Mouse (Mus musculus) forebrain, embryonic 14.5 days (tissue): Measurements from ENCODE around the gene Oasl2. TPM values are rescaled to one million over a fixed set of nuclear protein-coding genes. Genes with fewer than 3 reads are reported as not detected.
"Not testable (repeated sequence)": the region's sequence is repeated elsewhere in the genome, so short reads cannot be mapped to it uniquely, and the experiment has no call there.

Experiments
- ATAC-seq: fragments of 200-750 bp; cut with Nextera tagmentation; 2 replicates; pipeline ENCODE4 v1.8.0; 2017; ENCODE audit warnings: mild to moderate bottlenecking, moderate library complexity
- DNase-seq: peaks from one replicate; pipeline ENCODE4 v3.0.0-alpha.2; 2015; ENCODE audit warnings: low spot score
- H3K27ac ChIP-seq: fragments of 300-500 bp; sonication (generic); 2 replicates; pipeline ENCODE4 v1.5.1; 2014; ENCODE audit warnings: low read depth, mild to moderate bottlenecking, control low read depth, low read length, moderate library complexity
- H3K27me3 ChIP-seq: fragments of 300-500 bp; sonication (generic); replicated peaks from 2 replicates; pipeline ENCODE4 v1.6.1; 2014; ENCODE audit warnings: low read length, control low read depth, mixed read lengths; ENCODE audit not compliant: control insufficient read depth, insufficient read depth
- H3K36me3 ChIP-seq: fragments of 300-500 bp; sonication (generic); 2 replicates; pipeline ENCODE4 v1.6.1; 2014; ENCODE audit warnings: low read length, control low read depth; ENCODE audit not compliant: control insufficient read depth, insufficient read depth
- H3K4me1 ChIP-seq: fragments of 300-500 bp; sonication (generic); 2 replicates; pipeline ENCODE4 v1.6.1; 2014; ENCODE audit warnings: antibody characterized with exemption, low read length, control low read depth; ENCODE audit not compliant: control insufficient read depth, insufficient read depth
- H3K4me2 ChIP-seq: fragments of 300-500 bp; sonication (generic); 2 replicates; pipeline ENCODE4 v1.6.1; 2014; ENCODE audit warnings: mild to moderate bottlenecking, control low read depth, low read length
- H3K4me3 ChIP-seq: fragments of 300-500 bp; sonication (generic); 2 replicates; pipeline ENCODE4 v1.5.1; 2014; ENCODE audit warnings: low read depth, low read length, control low read depth
- H3K9ac ChIP-seq: fragments of 300-500 bp; sonication (generic); 2 replicates; pipeline ENCODE4 v1.6.1; 2014; ENCODE audit warnings: mild to moderate bottlenecking, low read length, control low read depth, moderate library complexity
- H3K9me3 ChIP-seq: fragments of 300-500 bp; sonication (generic); replicated peaks from 2 replicates; pipeline ENCODE4 v1.6.1; 2016; ENCODE audit warnings: low read length, control low read depth, mixed read lengths; ENCODE audit not compliant: control insufficient read depth
- WGBS: fragments of 180-500 bp; shearing (Covaris S2); extraction: QIAGEN DNeasy Blood & Tissue Kit; methylation state at CpG from one replicate; pipeline ENCODE4 v1.1.7; 2014; 5-methylcytosine and 5-hydroxymethylcytosine counted together
- polyA plus RNA-seq: library from polyadenylated mRNA; unstranded; fragments of >200 nt; fragmentation: Nextera tagmentation; extraction: Ambion mirVana; gene quantifications from 2 replicates; pipeline ENCODE4 v1.2.1, GENCODE M21; 2014

Oasl2 gene
- 2.3 and 2.6 TPM in 2 replicates for polyA plus RNA-seq

DNA sequence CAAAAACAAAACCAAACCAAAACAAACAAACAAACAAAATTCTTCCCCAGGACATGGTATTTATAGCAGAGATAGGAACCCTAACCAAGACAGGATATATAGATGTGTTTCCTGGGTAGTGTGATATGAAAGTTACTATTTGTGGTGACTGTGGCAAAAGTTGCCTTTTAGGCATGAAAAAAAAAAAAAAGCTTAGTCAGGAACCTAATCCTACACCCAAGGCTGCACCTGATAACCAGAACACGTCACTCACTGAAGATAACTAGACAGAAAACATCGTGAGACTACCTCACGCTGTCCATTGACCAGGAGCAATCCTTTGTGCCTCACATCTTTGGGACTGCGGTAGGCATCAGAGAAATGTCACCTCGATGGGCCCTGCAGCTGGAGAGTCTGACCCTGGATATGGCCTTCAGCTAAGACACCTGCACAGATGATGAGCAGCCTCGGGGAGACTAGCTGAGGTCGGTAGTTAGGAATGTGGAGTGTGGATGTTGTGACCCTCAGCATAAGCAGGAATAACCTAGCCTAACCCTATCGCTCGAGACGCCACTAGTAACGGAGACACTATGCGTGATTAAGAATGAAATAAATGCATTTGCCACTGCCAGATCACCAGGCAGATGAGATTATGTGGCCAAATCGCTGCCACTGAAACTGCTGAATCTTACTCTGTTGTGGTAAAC lies at the start of gene Oasl2:
Gene Oasl2 (plus strand): TSS at position 249 of the 686 bp plus-strand sequence.
- ATAC-seq: no peak
- no peaks in the 10 kb centered on the region for H3K9me3 ChIP-seq
- no peaks in the 10 kb centered on the region for H3K36me3 ChIP-seq
- no peak within 1 kb of the TSS for H3K9ac ChIP-seq
- no peaks in the 10 kb centered on the region for H3K27me3 ChIP-seq
- WGBS: 68% methylated on average over 13 of the region's 13 CpGs
- no peak for DNase-seq
- no peak within 1 kb of the TSS for H3K4me2 ChIP-seq
- H3K4me1 ChIP-seq: no peaks in the 10 kb centered on the region
- no peak within 1 kb of the TSS for H3K27ac ChIP-seq
- no peak within 1 kb of the TSS for H3K4me3 ChIP-seq

DNA sequence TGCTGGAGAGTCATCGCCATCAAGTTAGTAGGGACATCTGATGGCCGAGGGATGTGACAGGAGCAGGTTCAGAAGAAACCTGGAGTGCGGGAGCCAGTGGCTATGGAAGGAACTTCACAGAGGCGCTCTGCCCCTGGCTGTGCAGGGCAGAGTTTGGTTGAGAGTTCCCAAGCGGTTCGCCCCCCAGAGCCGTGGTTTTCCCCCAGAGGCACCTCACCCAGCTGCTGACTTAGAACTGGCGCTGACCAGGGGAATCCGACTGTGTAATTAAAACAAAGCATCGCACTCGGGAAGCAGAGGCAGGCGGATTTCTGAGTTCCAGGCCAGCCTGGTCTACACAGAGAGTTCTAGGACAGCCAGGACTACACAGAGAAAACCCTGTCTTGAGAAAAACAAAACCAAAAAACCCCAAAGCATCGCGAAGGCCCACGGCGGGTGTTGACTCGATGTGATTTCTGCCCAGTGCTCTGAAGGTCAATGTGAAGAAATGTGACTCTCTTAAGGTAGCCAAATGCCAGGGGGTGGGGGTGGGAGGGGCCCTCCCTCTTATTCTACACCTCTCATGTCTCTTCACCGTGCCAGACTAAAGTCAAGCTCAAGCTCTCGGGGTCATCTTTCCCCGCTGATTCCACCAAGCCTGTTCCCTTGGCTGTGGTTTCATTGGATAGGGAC lies 45.0 kb upstream of the Oasl2 start:
- Histone ChIP-seq H3K4me2 (no peak overlapping the region), H3K27ac (no peak overlapping the region), H3K4me1 (no peaks in the 10 kb centered on the region), H3K36me3 (no peaks in the 10 kb centered on the region), H3K9me3 (no peaks in the 10 kb centered on the region), H3K27me3 (no peaks in the 10 kb centered on the region), H3K4me3 (no peak overlapping the region), H3K9ac (no peak overlapping the region)
- 88% methylated on average over 20 of the region's 20 CpGs for WGBS
- no peak for ATAC-seq
- DNase-seq: no peak

DNA sequence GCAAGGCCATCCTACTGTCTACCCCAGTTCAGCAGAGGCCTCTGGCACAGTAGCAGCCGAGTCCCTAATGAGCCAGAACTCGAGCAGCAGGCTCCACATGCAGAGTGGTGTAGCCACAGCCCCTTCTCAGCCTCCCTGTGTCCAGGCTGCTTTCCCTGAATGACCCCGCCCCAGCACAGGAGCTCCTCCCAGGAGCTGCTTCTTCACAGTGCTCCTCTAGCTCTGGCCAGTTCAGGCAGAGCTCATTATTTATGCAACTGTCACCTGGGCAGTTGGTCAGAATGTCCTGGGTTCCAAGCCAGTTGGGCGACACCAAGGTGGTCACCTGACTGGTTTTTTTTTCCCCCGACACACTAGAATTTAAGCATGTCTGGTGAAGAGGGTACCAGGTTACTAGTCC lies 43.4 kb upstream of the Oasl2 start, which contains the start of gene 4930519G04Rik:
Gene 4930519G04Rik (plus strand): TSS at position 301 of the 400 bp plus-strand sequence.
- H3K36me3 ChIP-seq, H3K4me3 ChIP-seq, ATAC-seq, H3K4me1 ChIP-seq, H3K27me3 ChIP-seq, H3K27ac ChIP-seq, H3K4me2 ChIP-seq, H3K9ac ChIP-seq, H3K9me3 ChIP-seq, DNase-seq: not testable (repeated sequence)
- WGBS: 82% methylated on average over 3 of the region's 5 CpGs

DNA sequence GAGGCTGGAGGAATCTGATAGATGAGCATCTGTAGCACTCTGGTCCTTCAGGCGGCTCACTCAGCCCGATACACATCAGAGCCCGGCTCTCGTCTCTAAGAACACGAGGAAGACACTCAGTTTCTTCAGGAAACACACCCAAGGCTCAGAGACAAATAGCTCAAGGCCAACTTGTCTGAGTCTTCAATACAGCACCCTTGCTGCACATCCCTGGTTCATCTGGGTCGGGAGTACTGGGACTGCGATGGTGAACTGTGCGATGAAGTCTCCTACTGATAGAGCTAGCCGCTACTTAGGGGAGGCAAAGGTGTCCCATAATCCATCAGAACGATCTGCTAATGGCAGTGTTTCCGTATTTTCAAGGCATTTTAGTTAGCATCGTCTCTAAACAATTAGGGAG lies 38.2 kb upstream of the Oasl2 start, which contains the start of gene Gm9936:
Gene Gm9936 (minus strand): TSS at position 101 of the 400 bp plus-strand sequence.
- no peak within 1 kb of the TSS for H3K27ac ChIP-seq
- no peaks in the 10 kb centered on the region for H3K36me3 ChIP-seq

DNA sequence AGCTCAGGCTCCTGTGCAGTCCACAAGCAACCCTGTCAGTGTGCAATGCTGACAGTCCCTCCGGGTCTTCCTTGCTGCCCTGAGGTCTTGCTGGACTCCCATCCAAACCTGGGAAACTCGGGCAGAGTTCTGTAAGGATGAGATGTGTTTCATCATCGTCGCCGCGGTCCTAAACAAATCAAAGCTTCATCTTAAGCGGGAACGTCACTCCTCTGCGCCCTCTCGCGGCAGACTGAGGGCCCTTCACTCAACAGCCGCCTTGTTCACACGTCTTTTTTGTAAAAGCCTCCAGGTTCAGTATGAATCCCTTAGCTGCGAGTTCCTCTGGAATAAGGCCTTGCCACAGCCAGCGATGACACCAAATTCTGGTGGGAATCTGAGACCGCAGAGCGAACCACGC lies 37.5 kb upstream of the Oasl2 start:
- peak overlapping the region; percentile 46 for H3K4me2 ChIP-seq
- H3K36me3 ChIP-seq: no peaks in the 10 kb centered on the region
- H3K4me3 ChIP-seq: peak overlapping the region; percentile 12; the same call in 1 of the 2 replicates
- WGBS: 6% methylated on average over 18 of the region's 18 CpGs
- H3K9ac ChIP-seq: peak overlapping the region; percentile 40
- H3K27me3 ChIP-seq: no peaks in the 10 kb centered on the region
- H3K27ac ChIP-seq: no peak overlapping the region
- H3K9me3 ChIP-seq: no peaks in the 10 kb centered on the region
- ATAC-seq: peak; percentile 44; the same call in 1 of the 2 replicates
- H3K4me1 ChIP-seq: no peaks in the 10 kb centered on the region
- DNase-seq: peak; percentile 93

More for the DNA sequence above, 38.2 kb upstream of the Oasl2 start, which contains the start of gene Gm9936:
- ATAC-seq: no peak
- WGBS: 88% methylated on average over 12 of the region's 12 CpGs
- Histone ChIP-seq H3K4me1 (no peaks in the 10 kb centered on the region), H3K4me3 (peak within 1 kb of the TSS; percentile 12; the same call in 1 of the 2 replicates), H3K9me3 (no peaks in the 10 kb centered on the region), H3K9ac (peak within 1 kb of the TSS; percentile 40), H3K27me3 (no peaks in the 10 kb centered on the region), H3K4me2 (peak within 1 kb of the TSS; percentile 46)
- DNase-seq: no peak

- 79% methylated on average over 6 of the region's 6 CpGs for WGBS
- Histone ChIP-seq H3K4me2 (no peak overlapping the region), H3K9me3 (no peaks in the 10 kb centered on the region), H3K27ac (no peak overlapping the region), H3K4me1 (no peaks in the 10 kb centered on the region), H3K36me3 (no peaks in the 10 kb centered on the region), H3K9ac (no peak overlapping the region), H3K27me3 (no peaks in the 10 kb centered on the region), H3K4me3 (no peak overlapping the region)
- ATAC-seq (no peak), DNase-seq (no peak)
Measured at GRCm38 (mm10) chr5:114861730-114862129, 35.0 kb upstream of the Oasl2 start.

DNA sequence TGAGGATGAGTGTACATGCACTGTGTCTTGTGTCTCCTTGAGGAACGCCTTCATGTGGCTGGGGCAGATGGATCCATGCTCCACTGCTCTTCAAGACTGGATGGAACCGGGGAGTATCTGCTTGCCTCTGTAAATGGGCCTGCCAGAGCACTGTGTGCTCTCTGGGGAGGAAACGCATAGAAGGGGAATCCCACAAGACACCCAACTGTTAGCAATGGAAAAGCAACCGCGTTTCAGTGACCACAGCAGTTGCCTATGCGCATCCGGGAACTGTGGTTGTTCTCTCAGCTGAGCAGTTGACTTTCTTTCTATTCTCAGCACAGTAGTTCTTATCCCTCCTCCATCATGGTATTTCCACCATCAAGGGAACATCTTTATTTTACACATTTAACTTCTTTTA lies 31.9 kb upstream of the Oasl2 start:
- H3K27me3 ChIP-seq: no peaks in the 10 kb centered on the region
- WGBS: 85% methylated on average over 7 of the region's 7 CpGs
- no peaks in the 10 kb centered on the region; the same call in 1 of the 2 replicates for H3K9me3 ChIP-seq
- H3K4me1 ChIP-seq: no peaks in the 10 kb centered on the region
- no peak overlapping the region for H3K27ac ChIP-seq
- H3K4me3 ChIP-seq: no peak overlapping the region
- DNase-seq (no peak), ATAC-seq (no peak)
- H3K36me3 ChIP-seq: no peaks in the 10 kb centered on the region
- no peak overlapping the region for H3K4me2 ChIP-seq
- no peak overlapping the region for H3K9ac ChIP-seq

DNA sequence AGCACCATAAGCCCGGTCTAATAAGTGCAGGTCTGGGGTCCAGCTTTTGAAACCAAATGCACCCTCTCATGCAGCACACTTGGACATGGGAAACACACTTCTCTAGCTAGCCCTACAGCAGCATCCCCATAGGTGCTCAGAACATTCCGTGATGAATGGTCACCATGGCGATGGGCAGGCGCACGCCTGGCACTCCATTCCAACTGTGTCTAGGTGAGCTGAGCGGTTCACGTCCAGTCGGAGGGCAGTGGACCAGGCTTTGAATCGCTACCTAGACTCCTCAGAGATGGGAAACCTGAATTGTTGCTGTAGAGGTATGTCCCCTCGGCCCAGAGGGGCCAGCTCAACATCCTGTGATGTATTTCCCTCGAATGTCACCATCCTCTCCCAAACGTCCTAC lies 31.5 kb upstream of the Oasl2 start:
- no peak overlapping the region for H3K9ac ChIP-seq
- WGBS: 82% methylated on average over 12 of the region's 12 CpGs
- no peak overlapping the region for H3K4me3 ChIP-seq
- H3K36me3 ChIP-seq: no peaks in the 10 kb centered on the region
- DNase-seq (no peak), ATAC-seq (no peak)
- H3K9me3 ChIP-seq: no peaks in the 10 kb centered on the region; the same call in 1 of the 2 replicates
- no peaks in the 10 kb centered on the region for H3K27me3 ChIP-seq
- H3K4me1 ChIP-seq: no peaks in the 10 kb centered on the region
- H3K27ac ChIP-seq: no peak overlapping the region
- no peak overlapping the region for H3K4me2 ChIP-seq

DNA sequence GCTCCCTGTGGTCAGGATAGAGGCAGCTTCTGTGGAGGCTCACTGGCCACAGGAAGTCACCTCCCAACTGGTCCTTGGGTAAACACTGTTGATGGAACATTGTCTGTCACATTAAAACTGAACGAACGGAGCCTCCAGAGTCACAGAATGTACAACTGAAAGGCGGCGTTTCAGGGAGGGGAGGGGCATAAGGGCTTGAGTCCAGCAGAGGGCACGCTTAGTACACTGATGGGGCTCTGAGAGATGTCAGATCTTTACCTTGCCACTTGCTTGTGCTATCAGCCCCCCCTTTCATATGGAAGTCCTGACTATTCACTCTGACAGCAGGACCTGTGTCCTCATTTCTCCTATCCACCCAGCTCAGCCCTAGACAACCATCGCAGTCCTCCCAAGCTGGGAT lies 20.9 kb upstream of the Oasl2 start:
- H3K9ac ChIP-seq: no peak overlapping the region
- H3K36me3 ChIP-seq: no peaks in the 10 kb centered on the region
- no peak overlapping the region for H3K4me2 ChIP-seq
- H3K9me3 ChIP-seq: no peaks in the 10 kb centered on the region
- no peak overlapping the region for H3K4me3 ChIP-seq
- no peaks in the 10 kb centered on the region for H3K4me1 ChIP-seq
- 54% methylated on average over 6 of the region's 6 CpGs for WGBS
- H3K27me3 ChIP-seq: no peaks in the 10 kb centered on the region
- no peak overlapping the region for H3K27ac ChIP-seq
- no peak for ATAC-seq
- no peak for DNase-seq
